Mouse (Mus musculus) liver, adult 2 months (tissue): ENCODE measurements around the gene Nudt5.

Experiments used
- CTCF ChIP-seq: fragments of 200-500 bp; IDR thresholded peaks from 2 replicates; pipeline ENCODE4 v1.5.1; 2011; ENCODE audit warnings: low read depth, low read length, control low read depth
- POLR2A ChIP-seq: fragments of 200-500 bp; IDR thresholded peaks from 2 replicates; pipeline ENCODE4 v1.6.1; 2011; ENCODE audit warnings: low read length, control low read depth; ENCODE audit not compliant: insufficient read depth; ENCODE audit errors: extremely low read depth

DNA sequence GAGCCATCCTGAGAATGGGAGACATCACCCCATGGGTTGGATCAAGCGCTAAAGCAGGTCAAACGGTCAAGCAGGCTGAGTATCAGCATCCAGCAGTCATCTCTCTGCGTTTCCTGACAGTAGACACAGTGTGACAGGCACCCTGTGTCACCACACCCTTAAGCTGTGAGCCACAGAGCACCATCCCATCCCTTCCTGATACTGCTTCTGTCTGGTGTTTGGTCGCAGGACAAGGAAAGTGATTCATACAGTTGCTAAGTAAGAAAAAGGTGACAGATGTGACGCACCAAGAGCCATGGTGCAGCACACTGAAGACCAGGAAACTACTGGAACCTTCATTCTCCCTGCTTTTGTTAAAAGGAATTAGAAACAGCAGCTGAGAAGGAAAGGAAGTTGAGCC is 44.0 kb downstream of the Nudt5 start:
- TF ChIP-seq CTCF: no peak
- TF ChIP-seq POLR2A: no peak
